Mouse (Mus musculus): ENCODE results near the gene Tfec. TPM values are rescaled to one million over a fixed set of nuclear protein-coding genes. Genes with fewer than 3 reads are reported as not detected.

The Tfec gene
- total RNA-seq, 2 experiments from 2014 or later: 0.13 to 1.1 TPM

GRCm38 (mm10) chr6:16797669-16798068 is 100.6 kb downstream of the Tfec start:
- peak in 1 of 2 experiments; percentile 1 for DNase-seq (ENCODE audit: low spot score in 2 of 2)

DNA sequence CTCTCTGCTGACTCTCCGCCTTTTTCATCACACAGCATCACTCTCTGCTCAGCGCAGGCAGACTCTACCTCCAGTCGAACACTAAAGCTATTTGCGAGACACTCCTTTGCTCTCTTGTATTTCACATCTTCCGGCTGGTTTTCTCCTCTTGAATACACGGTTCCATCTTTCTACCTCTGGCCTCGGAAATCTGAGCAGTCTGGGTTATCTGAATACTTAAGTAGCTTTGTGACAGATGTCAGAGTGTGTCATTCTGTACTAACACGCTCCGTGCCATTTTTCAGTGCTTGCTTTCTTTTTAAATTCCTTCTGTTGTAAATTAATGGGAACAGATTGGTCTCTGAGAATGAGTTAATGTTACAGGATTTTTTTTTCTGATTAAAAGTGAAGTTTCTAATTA is 101.3 kb downstream of the Tfec start:
- DNase-seq (ENCODE audit: low spot score in 2 of 2): no peak

GRCm38 (mm10) chr6:16794036-16794435 is 104.2 kb downstream of the Tfec start:
- no peak for DNase-seq (ENCODE audit: low spot score in 2 of 2)

GRCm38 (mm10) chr6:16785166-16785565 is 113.1 kb downstream of the Tfec start:
- no peak for DNase-seq (ENCODE audit: low spot score in 2 of 2)

Other genes with a start within 250 kb of the Tfec start
- gene Tes, start 166.7 kb upstream of the Tfec start, total RNA-seq (2021): 10 to 100 TPM in 1 of 2 experiments, 1 to 10 TPM in 1; 8.3 to 14.2 TPM